Mouse (Mus musculus) frontal cortex, adult (tissue): ENCODE results near the gene Focad.

Experiments used
- ATAC-seq: cut with Nextera tagmentation; 2 replicates; pipeline ENCODE4 v1.9.2; 2017; ENCODE audit warnings: mild to moderate bottlenecking, moderate library complexity, mixed read lengths; ENCODE audit not compliant: low TSS enrichment

Focad gene

DNA sequence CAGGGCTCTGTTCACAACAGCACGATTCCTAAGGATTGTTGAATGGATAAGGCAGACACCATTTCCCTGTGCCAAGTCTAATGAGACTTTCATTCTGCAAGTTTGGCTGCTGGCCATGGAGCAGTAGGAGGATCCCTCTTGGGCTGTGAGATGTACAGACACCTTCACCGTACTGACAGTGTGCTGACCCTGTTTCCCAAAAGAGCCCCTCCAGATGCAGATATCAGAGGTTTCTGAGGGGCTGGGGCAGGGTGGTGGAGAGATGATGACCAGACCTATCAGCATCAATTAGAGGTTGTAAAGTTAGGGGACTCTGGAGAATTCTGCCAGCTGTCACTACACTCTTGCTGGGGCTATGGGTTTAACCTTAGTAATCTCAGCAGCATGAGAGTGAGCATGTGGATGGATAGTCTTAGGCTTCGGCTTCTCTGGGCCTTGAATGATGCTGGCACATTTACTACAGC is 115.0 kb downstream of the Focad start:
- ATAC-seq = peak; percentile 88

DNA sequence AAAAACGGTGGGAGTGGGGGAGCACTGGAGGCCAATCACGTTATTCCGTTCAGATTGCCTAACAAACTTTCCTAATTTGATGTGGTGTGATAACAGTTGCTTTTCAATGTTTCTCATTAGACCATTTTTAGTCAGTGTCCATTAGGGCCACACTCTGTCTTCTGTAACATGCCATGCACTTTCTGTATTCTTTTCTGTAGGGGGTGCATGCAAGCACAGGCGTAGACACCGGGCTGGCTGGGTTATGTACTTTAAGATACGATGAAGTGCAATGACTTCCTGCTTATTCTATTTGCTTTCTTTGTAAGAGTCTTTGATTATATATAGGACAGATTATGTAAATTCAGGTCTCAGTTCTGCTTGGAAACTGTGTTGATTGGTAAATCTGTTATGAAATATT is 116.2 kb downstream of the Focad start:
- ATAC-seq = no peak

DNA sequence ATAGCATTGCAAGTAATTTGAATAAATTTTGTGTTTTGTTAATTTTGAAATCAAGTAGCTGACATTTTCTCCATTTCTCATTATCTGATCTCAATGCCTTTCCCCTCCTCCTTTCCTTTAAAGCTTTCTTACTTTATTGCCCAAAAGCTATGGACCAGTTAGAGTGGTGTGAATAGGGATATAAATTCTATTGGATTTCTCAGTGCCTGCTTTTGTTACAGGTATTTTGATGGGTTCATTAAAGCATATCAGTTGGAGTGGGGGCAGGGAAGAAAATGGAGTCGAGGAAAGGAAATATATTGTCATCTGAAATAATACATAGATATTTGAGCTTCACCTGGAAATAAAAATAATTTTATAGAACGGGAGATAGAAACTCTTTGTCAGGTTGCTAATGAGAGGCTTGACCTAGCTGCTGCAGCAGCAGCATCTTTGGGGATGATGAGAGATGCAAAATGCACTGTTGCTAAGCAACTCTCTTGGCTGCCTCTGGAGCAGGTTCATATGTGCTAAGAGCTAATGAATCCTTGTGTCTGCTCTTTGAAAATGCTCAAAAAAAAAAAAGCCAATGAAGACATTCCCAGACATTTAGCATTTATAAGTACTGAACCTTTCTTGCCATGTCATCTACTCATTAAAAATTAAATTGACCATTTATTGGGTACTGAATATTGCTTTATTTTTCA is 116.9 kb downstream of the Focad start:
- ATAC-seq = peak; percentile 68

DNA sequence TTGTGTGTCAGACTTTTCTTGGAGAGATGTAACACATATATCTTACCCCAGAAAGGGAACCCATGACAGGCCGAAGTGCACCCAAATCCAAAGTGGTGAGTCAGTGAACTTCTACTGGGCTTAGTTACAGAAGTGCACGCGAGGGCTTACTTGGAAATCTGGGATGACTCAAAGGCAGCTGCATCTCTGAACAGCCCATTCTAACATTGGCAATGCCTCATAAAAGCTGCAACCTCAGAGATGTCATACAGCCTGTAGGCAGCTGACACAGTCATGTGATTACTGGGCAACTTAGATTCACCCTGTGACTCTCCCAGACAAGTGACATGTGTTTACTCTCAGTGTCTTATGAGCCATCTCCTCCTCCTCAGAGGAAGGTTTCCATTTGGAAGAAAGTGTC is 119.5 kb downstream of the Focad start:
- ATAC-seq = no peak

DNA sequence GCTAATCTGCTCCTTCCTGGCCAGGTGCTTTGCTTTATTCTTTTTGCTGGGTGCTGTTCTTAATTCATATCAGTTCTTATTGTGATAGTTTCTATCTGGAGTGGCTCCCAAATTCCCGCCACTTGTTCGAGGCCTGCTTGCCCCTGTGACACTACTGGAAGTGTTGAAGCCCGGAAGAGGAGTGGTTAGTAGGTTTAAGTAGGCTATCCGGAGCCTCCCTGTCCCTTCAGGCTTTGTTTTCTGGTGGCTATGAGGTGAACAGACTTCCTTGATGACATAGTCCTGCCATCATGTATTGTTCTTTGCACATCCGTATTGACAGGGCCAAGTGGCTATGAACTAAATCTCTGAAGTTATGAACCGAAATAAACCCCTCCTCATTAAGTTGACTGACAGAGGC is 123.9 kb downstream of the Focad start:
- no peak for ATAC-seq

DNA sequence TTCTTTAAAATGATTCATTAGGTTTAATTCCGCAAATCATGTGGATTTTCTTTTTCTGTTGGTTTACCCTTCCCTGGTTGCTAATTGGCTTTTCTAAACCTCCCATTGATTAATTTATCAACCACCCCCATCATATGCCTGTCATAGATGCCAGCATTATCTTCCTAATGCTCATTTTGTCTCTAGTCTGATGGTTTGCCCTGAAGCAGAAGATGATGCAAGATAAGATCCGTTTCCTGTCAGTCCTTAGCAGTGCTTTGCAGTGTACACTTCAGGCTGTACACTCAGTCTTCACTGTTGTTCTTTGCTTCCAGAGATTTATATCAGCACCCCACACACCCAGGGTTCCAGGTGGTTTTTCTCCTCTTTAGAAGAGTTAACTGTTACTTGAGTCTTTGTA is 124.4 kb downstream of the Focad start:
- ATAC-seq = no peak

DNA sequence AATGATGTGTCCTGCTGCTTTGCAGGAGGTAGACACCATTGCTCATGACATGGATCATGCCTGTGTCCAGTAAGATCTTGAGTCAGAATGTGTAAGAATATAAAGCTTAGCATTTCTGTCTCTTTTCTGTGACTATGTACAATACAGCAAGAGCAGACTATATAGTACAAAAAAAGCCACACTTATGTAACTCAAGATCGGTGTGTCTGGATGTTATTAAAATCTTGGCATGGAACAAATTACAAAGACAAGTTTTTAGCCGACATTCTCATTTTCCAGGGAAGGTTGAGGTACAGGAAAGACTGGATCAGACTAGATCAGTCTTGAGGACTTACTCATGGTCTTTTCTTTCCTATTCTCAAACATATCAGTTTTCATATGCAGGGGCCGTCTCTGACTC is 136.9 kb downstream of the Focad start:
- peak; percentile 62 for ATAC-seq

DNA sequence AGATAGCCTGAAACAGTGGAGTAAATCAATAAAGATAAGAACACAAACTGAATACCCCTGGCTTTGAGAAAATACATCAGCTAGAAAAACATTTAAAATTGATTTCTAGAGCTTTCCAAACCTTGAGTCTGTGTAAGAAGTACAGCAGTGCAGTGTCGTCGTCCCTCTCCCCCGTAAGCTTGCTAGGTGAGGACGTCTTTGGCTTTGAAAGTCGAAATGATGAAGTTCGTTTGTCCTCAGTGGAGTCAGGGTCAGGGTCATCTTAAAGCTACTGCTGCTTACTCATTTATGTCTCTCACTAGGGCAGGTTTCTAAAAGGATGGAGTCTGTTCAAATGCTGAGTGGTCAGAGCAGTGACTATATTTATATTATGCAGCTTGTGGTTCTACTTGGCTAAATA is 141.5 kb downstream of the Focad start:
- no peak for ATAC-seq

DNA sequence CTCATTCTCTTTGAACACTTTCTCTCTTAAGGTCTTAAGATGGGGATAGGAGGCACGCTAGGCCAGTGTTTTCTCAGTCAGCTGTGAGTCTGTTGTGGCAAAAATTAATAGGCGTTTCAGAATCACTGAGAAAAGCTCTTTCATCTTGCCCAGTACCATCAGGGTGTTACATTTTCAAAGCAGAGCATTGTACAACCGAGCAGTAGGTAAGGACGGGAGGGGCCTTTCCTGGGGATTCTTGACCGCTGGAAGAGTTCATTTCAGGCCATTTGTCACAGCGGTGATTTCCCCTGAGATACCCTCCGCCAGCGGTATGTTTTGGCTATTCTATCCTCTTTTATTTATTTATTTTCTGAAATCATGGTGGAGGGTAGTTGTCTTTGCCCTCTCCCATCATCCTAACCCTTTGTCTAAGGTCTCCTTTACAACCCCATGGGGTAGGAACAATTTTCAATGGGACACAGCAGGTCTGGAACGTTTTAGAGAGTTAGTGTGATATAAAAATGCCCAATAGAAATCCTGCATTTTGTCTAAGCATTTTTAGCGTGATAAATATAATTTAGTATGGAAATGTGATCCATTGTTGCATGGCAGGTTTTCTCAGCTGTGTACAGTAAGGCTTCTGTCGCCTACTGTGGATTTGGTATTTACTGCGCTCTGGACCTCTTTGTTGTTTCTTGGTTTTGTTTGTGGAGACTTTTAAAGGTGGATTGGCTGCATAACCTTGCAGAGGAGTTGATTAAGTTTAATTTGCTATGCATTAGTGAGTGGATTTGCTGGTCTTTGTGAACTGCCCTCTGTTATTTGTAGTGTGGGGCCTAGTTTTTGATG is 142.7 kb downstream of the Focad start:
- peak; percentile 44 for ATAC-seq

DNA sequence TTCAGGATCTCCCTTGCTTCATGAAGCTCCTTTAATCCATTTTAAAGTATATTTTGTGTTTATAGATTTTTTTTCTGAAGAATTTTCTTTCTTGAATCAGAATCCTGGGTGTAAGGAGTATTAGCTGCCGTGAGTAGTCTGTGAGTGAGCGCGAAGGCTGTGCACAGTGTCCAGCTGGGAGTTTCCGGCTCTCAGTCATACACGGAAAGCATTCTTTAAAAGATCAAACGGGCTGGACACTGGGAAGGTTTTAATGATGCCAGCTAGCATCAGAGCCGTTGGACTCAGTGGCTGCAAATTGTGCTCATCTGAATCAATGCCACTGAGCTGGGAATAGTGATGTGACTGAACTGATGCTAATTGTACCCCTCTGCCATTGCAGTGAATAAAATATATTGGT is 143.9 kb downstream of the Focad start:
- ATAC-seq = peak; percentile 9; the same call in 1 of the 2 replicates

DNA sequence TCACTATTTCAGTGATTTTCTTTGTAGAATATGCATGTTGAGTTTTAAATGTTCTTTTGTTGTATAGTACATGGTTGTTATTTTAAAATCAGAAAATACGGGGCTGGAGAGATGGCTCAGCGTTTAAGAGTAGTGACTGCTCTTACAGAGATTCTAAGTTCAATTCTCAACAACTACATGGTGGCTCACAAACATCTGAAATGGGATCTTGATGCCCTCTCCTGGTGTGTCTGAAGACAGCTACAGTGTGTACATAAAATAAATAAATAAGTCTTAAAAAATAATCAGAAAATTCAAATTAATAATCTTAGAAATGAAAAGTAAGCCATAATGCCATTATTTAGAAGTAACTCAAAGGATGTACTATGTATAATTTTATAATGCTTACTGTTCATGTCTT is 149.4 kb downstream of the Focad start:
- ATAC-seq = no peak

DNA sequence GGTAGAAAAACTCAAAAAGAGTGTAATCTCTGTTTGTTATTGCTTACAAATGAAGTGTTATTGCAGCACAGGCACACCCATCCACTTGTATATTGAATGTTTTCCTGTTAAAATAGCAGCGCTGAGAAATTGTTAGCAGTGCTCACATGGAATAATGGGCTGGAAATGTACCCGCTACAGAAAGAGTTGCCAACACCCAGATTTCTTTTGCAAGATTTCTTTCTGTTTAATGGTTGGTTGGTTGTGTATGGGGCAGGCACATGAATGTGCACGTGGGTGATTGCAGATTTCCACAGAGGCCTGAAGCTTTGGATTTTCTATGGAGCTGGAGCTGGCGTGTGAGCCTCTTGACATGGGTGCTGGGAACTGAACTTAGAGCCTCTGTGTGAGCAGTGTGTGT is 151.1 kb downstream of the Focad start:
- ATAC-seq = peak; percentile 39; the same call in 1 of the 2 replicates

DNA sequence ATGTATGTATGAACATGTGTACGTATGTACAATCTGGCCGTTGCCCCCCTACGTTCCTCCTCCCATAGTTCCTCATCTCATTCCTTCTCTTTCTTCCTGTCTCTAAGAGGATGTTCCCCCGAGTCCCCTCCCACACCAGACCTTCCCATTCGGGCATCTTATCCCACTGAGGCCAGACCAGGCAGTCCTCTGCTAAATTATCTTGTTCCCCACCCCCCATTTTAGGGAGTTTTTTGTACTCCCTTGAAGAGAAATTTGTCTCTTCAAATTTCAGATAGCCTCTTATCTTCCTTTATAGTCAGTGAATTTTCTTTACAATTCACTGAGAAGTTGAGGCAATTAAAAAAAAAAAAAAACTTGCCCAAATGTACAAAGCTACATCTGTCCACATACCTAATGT is 166.9 kb downstream of the Focad start:
- no peak for ATAC-seq

DNA sequence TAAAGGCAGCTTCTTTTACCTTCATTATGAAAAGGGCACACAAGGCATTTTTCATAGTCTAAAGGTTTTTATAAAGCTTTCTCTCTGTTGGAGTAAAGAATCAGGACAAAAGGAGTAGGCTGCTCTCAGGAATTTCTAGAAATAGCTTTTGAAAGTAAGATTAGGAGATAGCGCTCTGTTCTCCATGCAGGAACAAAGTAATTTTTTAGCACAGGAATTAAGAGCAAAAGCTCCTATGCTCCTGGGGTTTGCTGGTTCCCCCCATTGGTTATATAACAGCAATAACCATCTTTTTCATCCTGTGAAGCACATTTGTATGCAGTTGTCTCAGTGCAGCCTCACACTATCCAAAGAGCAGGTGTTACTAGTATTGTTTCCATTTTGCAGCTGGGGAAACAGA is 170.1 kb downstream of the Focad start:
- ATAC-seq = peak; percentile 92

DNA sequence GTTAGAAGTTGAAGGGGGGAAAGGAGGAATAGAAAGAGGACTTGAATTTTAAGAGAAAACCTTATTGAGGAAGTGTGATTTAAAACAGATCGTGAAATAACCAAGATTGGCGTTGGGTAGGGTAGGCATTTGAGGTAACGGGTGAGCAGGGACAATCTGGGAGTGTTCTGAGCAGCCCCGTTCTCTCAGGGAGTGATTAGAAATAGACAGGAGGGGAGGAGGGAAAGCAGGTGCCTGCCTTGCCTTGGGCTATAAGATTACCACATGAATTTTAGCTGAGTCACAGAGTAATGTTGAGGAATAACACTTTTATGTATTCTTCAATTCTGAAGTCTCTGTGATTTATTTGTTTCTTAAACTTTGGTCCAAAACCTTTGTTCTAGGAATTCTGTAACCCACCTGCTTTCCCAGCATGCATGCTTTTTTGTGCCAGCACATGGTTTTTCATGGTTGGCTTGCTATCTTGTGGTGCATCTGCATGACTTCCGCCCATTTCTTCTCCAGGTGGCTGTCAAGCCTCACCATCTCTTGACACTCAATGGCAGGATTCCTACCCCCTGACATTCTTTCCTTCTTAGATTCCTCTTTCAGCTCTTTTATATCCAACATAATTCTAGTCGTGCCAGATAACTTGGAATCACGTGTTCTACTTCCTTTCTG is 176.1 kb downstream of the Focad start:
- no peak for ATAC-seq

DNA sequence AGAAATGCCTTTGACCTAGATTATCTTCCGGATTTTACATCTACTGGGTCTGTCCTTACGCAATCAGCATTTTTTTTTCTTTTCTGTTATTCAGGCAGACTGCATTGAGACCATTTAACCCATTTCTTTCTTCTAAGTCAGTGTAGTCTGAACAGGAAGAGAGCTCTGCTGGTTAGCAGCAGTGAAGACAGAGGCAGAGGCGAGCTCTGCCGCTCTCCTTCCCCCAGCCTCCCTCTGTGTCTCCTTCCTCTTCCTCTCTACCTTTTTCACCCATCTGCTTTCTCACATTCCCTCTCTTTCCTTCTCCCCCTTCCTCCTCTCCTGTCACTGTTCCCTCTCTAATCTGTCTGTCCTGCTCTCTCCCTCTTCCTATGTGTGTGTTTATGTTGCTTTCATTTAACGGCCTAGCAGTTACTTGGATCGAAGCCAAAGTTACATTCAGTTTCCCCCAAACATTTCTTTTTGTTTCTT is 181.2 kb downstream of the Focad start:
- ATAC-seq = peak; percentile 70

DNA sequence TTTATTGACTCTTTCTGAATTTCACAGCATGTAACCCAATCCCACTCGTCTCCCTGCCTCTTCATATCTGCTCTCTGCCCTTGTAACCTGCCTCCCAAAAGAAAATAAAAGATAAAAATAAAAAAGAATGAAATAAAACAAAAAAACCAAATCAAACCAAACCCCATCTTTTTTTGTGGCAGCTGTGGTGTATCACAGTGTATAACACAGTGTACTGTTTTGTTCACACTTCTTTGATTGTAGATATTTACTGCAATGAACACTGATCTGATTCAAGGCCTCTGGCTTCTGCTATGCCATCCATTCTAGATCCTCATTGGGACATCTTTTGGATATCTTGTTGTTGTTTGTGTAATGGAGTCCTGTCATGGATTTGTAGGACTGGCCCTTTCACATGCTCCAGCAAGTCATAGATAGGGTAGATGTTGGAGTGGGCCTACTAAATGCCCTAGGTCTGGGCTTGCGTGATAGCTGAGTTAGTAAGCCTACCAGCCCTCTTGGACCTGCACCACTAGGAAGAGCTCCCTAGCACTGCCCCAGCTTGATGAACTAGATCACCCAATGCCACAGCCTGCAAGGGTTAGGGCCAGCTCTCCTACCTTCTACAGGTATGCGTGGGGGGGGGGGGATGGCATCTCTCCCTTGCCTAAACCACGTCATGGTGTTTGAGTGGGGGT is 181.8 kb downstream of the Focad start:
- no peak for ATAC-seq

DNA sequence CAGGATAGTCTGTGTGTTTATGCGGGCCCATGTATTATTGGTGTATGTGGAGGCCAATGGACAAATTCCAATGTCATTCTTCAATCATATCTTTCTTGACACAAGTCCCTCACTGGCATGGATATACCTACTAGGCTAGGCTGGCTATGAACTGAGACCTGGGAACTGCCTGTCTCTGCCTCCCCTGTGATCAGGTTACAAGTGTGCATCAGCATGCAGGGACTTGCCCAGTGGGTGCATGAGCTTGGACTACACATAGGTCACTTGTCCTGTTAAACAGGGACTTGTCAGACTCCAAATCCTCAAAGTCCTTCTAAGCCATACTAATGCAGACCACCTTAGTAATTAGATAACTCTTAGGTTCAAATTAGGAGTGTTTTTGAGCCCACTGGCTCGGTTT is 184.1 kb downstream of the Focad start:
- ATAC-seq = no peak

DNA sequence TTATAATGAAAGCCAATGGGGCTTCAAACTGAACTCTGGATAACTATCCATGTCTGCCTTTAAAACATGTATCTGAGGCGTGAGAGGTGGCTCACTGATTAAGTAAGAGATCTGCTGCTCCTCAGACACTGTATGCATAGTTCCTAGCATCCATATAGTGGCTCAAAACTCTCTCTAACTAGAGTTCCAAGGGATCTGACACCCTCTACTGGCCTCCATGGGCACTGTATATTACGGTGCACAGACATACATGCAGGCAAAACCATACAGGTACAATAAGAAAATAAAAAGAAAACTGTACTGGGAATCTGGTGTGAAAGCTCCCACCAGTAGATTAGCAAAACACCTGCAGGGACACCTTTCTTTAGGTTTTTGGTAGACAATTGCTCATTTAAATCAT is 186.1 kb downstream of the Focad start:
- ATAC-seq = no peak

DNA sequence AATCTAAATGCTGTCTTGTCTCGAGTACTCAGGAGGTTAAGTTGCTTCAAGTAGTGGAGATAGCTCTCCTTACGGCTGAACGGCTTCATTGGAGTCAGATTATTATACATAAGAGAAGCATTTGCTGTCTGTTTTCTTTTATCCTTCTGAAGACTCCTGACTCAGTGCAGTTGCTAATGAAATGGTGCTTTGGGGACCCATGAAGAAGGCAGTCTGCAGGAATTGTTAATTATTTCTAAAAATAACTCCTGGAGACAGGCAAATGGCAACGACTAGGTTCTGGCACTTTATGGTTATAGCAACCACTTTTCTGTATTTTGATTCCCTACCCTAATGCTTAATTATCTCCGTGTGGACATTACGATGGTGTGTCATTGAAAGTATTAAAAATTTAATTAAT is 201.1 kb downstream of the Focad start:
- no peak for ATAC-seq

DNA sequence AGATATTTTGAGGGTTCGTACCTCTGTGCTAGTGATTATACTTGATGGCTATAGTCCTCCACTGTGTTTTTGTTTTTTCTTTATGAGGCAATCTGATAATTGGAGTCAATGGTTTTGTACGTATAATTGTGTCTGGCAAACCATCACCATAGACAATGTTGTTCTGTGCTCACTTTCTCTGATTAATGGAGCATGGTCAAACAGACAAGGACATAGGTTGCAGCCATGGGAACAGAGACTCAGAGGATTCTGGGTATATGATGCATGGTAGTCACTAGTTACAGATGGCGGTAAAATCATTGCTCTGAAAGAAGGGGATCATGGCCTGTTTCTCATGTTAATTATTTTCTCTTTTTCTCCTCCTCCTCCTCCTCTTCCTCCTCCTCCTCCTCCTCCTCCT is 205.1 kb downstream of the Focad start:
- no peak for ATAC-seq
